Mouse (Mus musculus): ENCODE measurements around the gene Cdx4.

DNA sequence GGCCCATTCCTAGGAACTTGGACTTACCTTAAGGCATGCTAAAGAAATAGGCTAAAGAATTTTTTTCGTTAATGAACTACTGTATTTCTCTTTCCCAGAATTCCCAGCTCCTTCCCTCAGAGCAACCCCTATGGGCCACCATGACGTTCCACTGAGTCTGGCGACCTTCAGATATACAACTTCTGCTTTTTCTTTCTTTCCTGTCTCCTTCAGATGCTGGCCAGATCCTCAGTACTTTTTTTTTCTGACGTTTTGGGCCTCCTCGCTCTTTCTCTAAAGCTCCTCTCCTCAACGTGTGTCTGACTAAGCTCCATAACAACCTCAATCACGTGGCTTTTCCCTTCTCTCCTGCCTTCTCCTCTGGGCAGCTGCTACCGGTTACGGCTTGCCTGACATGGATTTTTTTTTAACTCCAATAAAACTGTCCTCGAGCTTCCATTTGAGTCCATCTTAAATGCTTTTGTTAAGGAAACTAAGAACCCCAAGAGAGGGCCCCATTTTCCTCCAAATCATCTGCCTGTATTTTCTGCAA lies 33.3 kb upstream of the Cdx4 start:
- TF ChIP-seq POLR2A (IDR thresholded peaks at IDR 0.05; ENCODE audit: borderline replicate concordance, extremely low read depth, insufficient read depth, insufficient read length, poor library complexity, severe bottlenecking) (no peak), CTCF (IDR thresholded peaks at IDR 0.05; ENCODE audit: borderline replicate concordance, extremely low read depth, insufficient read depth, insufficient read length) (no peak)

Measured in brain, embryonic 14.5 days (tissue).